Mouse (Mus musculus): Measurements from ENCODE around the gene Stab1. TPM values are rescaled to one million over a fixed set of nuclear protein-coding genes. Genes with fewer than 3 reads are reported as not detected.

Gene Stab1
- polyA plus RNA-seq, 1 experiment from 2014 or later, result 26.4 TPM

DNA sequence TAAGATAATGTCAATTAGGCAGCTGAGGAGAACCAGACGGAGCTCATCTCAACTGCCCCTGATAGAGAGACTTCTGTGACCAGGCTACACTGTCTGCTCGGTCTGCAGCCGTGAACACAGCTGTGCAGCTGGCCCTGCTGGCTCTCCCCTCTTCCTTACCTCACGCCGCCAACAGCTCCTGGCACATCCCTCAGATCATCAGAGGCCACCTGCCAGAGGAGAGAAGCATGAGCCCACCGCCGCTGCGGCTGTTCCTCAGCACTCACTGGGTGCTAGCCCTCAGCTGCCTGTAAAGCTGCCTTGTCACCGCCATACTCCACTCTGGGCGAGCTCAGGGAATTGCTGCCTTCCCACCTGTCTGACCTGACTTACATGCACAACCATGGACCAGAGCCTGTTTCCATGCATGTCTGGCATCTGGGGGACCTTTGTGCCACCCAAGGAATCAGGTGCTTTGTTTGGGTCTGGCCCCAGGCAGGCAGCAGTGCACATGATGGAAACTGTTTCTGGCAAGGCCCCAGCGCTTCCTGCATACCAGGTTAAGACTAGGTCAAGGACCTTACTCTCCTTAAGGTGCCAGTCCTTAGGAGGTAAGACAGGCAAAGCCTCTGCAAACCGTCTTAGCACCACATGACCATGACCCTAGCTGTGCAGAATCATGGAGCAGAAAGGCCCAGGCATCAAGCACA, 11.4 kb upstream of the Stab1 start:
- no peak for TF ChIP-seq CTCF (IDR thresholded peaks at IDR 0.05; ENCODE audit: low read depth)
- Histone ChIP-seq H3K9ac (ENCODE audit: low read depth, low read length) (no peak overlapping the region), H3K4me2 (ENCODE audit: low read length) (no peak overlapping the region), H3K27me3 (ENCODE audit: insufficient read depth, low read length) (no peaks in the 10 kb centered on the region), H3K9me3 (replicated peaks; ENCODE audit: low read length) (no peaks in the 10 kb centered on the region), H3K4me1 (replicated peaks; ENCODE audit: insufficient read depth, low read length) (no peaks in the 10 kb centered on the region), H3K4me3 (replicated peaks; ENCODE audit: low read depth, low read length) (no peak overlapping the region), H3K36me3 (ENCODE audit: insufficient read depth, low read length) (peaks cover 87% of the 10 kb centered on the region), H3K27ac (no peak overlapping the region)
- WGBS, result 92% methylated on average over 12 of the region's 12 CpGs
- ATAC-seq (replicated peaks; ENCODE audit: low FRiP score, low read depth) (no peak), DNase-seq (ENCODE audit: low spot score) (no peak)

DNA sequence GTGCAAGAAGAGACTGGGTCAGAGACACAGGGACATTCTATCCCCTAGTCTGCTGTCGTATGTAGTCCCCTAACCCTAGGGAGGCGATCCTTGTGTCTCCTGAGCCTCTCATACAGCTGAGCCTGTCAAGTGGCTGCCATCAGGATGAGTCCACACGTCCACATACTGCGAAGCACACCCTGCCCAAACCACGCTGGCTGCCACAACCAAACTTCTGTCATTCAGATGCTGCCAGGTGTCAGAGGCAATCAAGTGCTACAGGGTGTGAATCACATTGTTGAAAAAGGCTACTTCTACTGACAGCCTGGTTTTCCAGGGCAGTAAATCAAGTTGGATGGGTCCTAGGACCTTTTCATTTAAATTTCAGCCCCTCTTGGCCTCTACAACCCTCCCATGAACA, 9.3 kb upstream of the Stab1 start:
- Histone ChIP-seq H3K27me3 (ENCODE audit: insufficient read depth, low read length) (no peaks in the 10 kb centered on the region), H3K36me3 (ENCODE audit: insufficient read depth, low read length) (peaks cover 96% of the 10 kb centered on the region), H3K27ac (no peak overlapping the region), H3K9me3 (replicated peaks; ENCODE audit: low read length) (no peaks in the 10 kb centered on the region), H3K4me3 (replicated peaks; ENCODE audit: low read depth, low read length) (no peak overlapping the region), H3K4me1 (replicated peaks; ENCODE audit: insufficient read depth, low read length) (no peaks in the 10 kb centered on the region), H3K4me2 (ENCODE audit: low read length) (no peak overlapping the region), H3K9ac (ENCODE audit: low read depth, low read length) (no peak overlapping the region)
- TF ChIP-seq CTCF (IDR thresholded peaks at IDR 0.05; ENCODE audit: low read depth), result no peak
- WGBS, result 78% methylated on average over 5 of the region's 5 CpGs
- DNase-seq (ENCODE audit: low spot score), result no peak
- ATAC-seq (replicated peaks; ENCODE audit: low FRiP score, low read depth), result no peak

DNA sequence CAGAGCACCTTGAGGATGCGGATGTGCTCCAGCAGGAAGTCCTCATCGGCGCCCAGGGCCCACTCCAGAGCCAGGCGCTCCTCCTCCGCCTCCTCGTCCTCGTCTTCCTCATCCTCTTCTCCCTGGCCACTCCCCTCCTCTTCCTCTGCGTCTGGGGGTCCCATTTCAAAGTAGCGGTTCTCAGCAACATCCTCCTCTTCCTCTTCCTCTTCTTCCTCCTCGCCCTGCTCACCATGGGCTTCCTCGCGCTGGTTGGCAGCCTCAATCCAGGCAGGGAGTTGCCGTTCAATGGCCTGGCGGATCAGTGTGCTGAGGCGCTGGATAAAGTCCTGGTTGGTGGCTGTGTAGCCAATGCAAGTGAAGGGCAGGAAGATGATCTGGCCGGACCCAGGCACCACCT, 8.8 kb upstream of the Stab1 start:
- DNase-seq (ENCODE audit: low spot score), result no peak
- H3K4me2 ChIP-seq (ENCODE audit: low read length), result no peak overlapping the region
- no peak overlapping the region for H3K9ac ChIP-seq (ENCODE audit: low read depth, low read length)
- peaks cover 96% of the 10 kb centered on the region for H3K36me3 ChIP-seq (ENCODE audit: insufficient read depth, low read length)
- 86% methylated on average over 15 of the region's 16 CpGs for WGBS
- TF ChIP-seq CTCF (IDR thresholded peaks at IDR 0.05; ENCODE audit: low read depth), result no peak
- H3K4me3 ChIP-seq (replicated peaks; ENCODE audit: low read depth, low read length), result no peak overlapping the region
- ATAC-seq (replicated peaks; ENCODE audit: low FRiP score, low read depth), result no peak
- no peaks in the 10 kb centered on the region for H3K4me1 ChIP-seq (replicated peaks; ENCODE audit: insufficient read depth, low read length)
- H3K27me3 ChIP-seq (ENCODE audit: insufficient read depth, low read length), result no peaks in the 10 kb centered on the region
- H3K27ac ChIP-seq, result no peak overlapping the region
- no peaks in the 10 kb centered on the region for H3K9me3 ChIP-seq (replicated peaks; ENCODE audit: low read length)

DNA sequence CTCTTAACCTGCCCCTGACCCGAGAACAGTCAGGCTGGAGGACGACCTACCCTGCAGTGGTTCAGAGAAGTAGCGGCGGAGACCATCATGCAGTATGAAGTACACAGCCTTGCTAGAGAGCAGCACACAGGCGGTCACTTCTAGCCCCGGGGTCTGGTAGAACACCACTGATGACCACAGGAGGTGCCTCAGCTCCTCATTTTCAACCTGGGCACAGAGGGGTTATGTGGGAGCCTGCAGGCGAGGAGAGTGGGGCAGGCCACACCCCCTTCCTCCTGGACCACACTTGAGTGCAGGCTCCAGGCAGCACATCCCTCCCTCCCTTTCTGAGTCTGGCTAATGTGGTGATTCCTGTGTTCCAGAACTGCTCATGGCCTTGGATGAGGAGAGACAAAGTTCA, 5.1 kb upstream of the Stab1 start:
- DNase-seq (ENCODE audit: low spot score), result no peak
- Histone ChIP-seq H3K9me3 (replicated peaks; ENCODE audit: low read length) (no peaks in the 10 kb centered on the region), H3K4me1 (replicated peaks; ENCODE audit: insufficient read depth, low read length) (0 out of 2 replicates have a peak, but pooled peaks cover 4% of the 10 kb centered on the region), H3K27me3 (ENCODE audit: insufficient read depth, low read length) (no peaks in the 10 kb centered on the region), H3K4me3 (replicated peaks; ENCODE audit: low read depth, low read length) (no peak overlapping the region), H3K27ac (no peak overlapping the region), H3K9ac (ENCODE audit: low read depth, low read length) (no peak overlapping the region), H3K4me2 (ENCODE audit: low read length) (no peak overlapping the region), H3K36me3 (ENCODE audit: insufficient read depth, low read length) (peaks cover 75% of the 10 kb centered on the region)
- no peak for ATAC-seq (replicated peaks; ENCODE audit: low FRiP score, low read depth)
- TF ChIP-seq CTCF (IDR thresholded peaks at IDR 0.05; ENCODE audit: low read depth), result no peak
- WGBS, result 77% methylated on average over 7 of the region's 7 CpGs

DNA sequence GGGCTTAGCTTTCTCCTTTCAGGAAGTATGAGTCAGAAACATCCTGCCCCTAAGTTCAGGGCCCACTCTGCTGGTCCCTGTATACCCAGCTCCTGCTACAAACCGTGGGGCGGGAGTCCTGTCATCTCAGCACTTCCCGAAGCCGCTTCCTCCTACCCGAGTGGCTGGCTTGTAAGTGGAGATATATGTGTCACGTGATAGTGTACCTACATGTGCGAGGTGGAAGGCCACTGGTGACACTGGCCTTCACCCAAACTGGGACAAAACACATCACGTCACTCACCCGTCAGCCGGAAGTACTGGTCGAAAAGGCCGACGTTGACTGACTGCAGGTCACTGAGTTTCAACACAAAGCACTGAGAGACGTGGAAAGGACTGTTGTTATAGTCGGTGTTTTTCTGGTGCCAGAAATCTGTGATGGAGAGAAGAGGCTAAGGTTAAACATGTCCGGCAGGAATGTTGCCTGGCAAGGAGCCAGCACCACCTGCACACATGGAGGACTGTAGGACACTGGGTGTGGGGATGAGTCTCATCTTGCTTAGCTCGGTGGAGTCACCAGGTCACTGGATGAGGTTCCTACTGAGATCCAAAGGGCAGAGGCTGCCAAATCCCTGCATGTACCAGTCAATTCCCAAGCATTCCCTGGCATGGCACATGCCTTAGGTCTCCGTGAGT, 4.5 kb upstream of the Stab1 start:
- DNase-seq (ENCODE audit: low spot score), result no peak
- Histone ChIP-seq H3K4me2 (ENCODE audit: low read length) (no peak overlapping the region), H3K9me3 (replicated peaks; ENCODE audit: low read length) (no peaks in the 10 kb centered on the region), H3K27me3 (ENCODE audit: insufficient read depth, low read length) (no peaks in the 10 kb centered on the region), H3K9ac (ENCODE audit: low read depth, low read length) (no peak overlapping the region), H3K36me3 (ENCODE audit: insufficient read depth, low read length) (peaks cover 72% of the 10 kb centered on the region), H3K27ac (no peak overlapping the region), H3K4me3 (replicated peaks; ENCODE audit: low read depth, low read length) (no peak overlapping the region), H3K4me1 (replicated peaks; ENCODE audit: insufficient read depth, low read length) (0 out of 2 replicates have a peak, but pooled peaks cover 5% of the 10 kb centered on the region)
- 66% methylated on average over 18 of the region's 18 CpGs for WGBS
- no peak for TF ChIP-seq CTCF (IDR thresholded peaks at IDR 0.05; ENCODE audit: low read depth)
- no peak for ATAC-seq (replicated peaks; ENCODE audit: low FRiP score, low read depth)

DNA sequence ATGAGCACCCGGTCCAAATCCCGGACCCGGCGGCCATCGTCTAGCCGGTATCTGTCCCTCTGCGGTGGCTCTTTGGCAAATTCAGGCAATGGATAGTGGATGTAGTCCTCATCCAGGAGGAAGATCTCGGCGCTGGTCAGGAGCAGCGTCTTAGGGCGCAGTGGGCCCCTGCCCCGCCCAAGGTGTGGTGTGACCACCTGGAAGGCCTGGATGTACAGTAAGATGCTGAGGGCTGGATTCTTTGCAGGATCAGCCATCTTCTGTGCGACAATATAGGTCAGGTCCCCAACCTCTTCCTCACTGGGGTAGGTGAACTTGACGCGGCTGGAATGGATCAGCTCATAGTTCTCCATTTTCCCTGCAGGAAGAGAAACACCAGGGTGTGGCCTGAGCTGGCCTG, 3.4 kb upstream of the Stab1 start:
- H3K4me2 ChIP-seq (ENCODE audit: low read length), result no peak overlapping the region
- peaks cover 61% of the 10 kb centered on the region for H3K36me3 ChIP-seq (ENCODE audit: insufficient read depth, low read length)
- 96% methylated on average over 15 of the region's 15 CpGs for WGBS
- ATAC-seq (replicated peaks; ENCODE audit: low FRiP score, low read depth) (no peak), DNase-seq (ENCODE audit: low spot score) (no peak)
- no peak overlapping the region for H3K4me3 ChIP-seq (replicated peaks; ENCODE audit: low read depth, low read length)
- H3K9ac ChIP-seq (ENCODE audit: low read depth, low read length), result no peak overlapping the region
- 0 out of 2 replicates have a peak, but pooled peaks cover 5% of the 10 kb centered on the region for H3K4me1 ChIP-seq (replicated peaks; ENCODE audit: insufficient read depth, low read length)
- no peaks in the 10 kb centered on the region for H3K9me3 ChIP-seq (replicated peaks; ENCODE audit: low read length)
- no peaks in the 10 kb centered on the region for H3K27me3 ChIP-seq (ENCODE audit: insufficient read depth, low read length)
- no peak for TF ChIP-seq CTCF (IDR thresholded peaks at IDR 0.05; ENCODE audit: low read depth)
- H3K27ac ChIP-seq, result no peak overlapping the region

Data from kidney, postnatal 0 days (tissue).